Mouse (Mus musculus): ENCODE measurements at regions not wholly inside any gene's neighbourhood (a gene's known extent, or its start where the extent isn't known, plus 50 kb on each side); places are given as distances from the start of the nearest gene placed in this dataset.
A peak's percentile ranks its signal among the peaks of the same experiment; 100 is the strongest.

GRCm38 (mm10) chr8:46403877-46404560 is 66.8 kb upstream of the Acsl1 start:
- ATAC-seq (replicated peaks in 1 of 2; ENCODE audit: insufficient read depth in 1 of 2, low FRiP score in 2 of 2, low TSS enrichment in 1 of 2, low read depth in 1 of 2, poor library complexity in 2 of 2, severe bottlenecking in 2 of 2): no peak

- ATAC-seq (replicated peaks in 1 of 2; ENCODE audit: insufficient read depth in 1 of 2, low FRiP score in 2 of 2, low TSS enrichment in 1 of 2, low read depth in 1 of 2, poor library complexity in 2 of 2, severe bottlenecking in 2 of 2): no peak
Measured at GRCm38 (mm10) chr8:46408886-46409285, 62.0 kb upstream of the Acsl1 start.

- ATAC-seq (replicated peaks in 1 of 2; ENCODE audit: insufficient read depth in 1 of 2, low FRiP score in 2 of 2, low TSS enrichment in 1 of 2, low read depth in 1 of 2, poor library complexity in 2 of 2, severe bottlenecking in 2 of 2): no peak
Measured at GRCm38 (mm10) chr8:46409296-46409695, 61.5 kb upstream of the Acsl1 start.

GRCm38 (mm10) chr8:46411877-46412625 is 58.8 kb upstream of the Acsl1 start:
- ATAC-seq (replicated peaks in 1 of 2; ENCODE audit: insufficient read depth in 1 of 2, low FRiP score in 2 of 2, low TSS enrichment in 1 of 2, low read depth in 1 of 2, poor library complexity in 2 of 2, severe bottlenecking in 2 of 2): no peak

- no peak for ATAC-seq (replicated peaks in 1 of 2; ENCODE audit: insufficient read depth in 1 of 2, low FRiP score in 2 of 2, low TSS enrichment in 1 of 2, low read depth in 1 of 2, poor library complexity in 2 of 2, severe bottlenecking in 2 of 2)
Measured at GRCm38 (mm10) chr8:46413349-46414024, 57.4 kb upstream of the Acsl1 start.

GRCm38 (mm10) chr8:46414874-46415273 is 56.0 kb upstream of the Acsl1 start:
- no peak for ATAC-seq (replicated peaks in 1 of 2; ENCODE audit: insufficient read depth in 1 of 2, low FRiP score in 2 of 2, low TSS enrichment in 1 of 2, low read depth in 1 of 2, poor library complexity in 2 of 2, severe bottlenecking in 2 of 2)

- peak; percentile 17 to 51; a peak in 1 of 4 replicates for ATAC-seq (replicated peaks in 1 of 2; ENCODE audit: insufficient read depth in 1 of 2, low FRiP score in 2 of 2, low TSS enrichment in 1 of 2, low read depth in 1 of 2, poor library complexity in 2 of 2, severe bottlenecking in 2 of 2)
Measured at GRCm38 (mm10) chr8:46419402-46419801, 51.4 kb upstream of the Acsl1 start.

GRCm38 (mm10) chr8:46420476-46420875 is 50.4 kb upstream of the Acsl1 start:
- no peak for ATAC-seq (replicated peaks in 1 of 2; ENCODE audit: insufficient read depth in 1 of 2, low FRiP score in 2 of 2, low TSS enrichment in 1 of 2, low read depth in 1 of 2, poor library complexity in 2 of 2, severe bottlenecking in 2 of 2)

All from hematopoietic stem cell, adult 5-6 weeks (primary cell).